26 mouse cellular contexts compared by ENCODE assay signal in genomic region chr13:5694626-5695025, GRCm38 (mm10).
DNase-seq lines count a peak whose midpoint lies in the region; ATAC-seq and TF ChIP-seq lines count a peak whose summit lies in the region.
"Had no signal": no experiment of that assay in that cellular context is flagged by ENCODE, and none has a peak within 500 bp of the region (broad histone marks: within the 10 kb centered on the region; RNA-seq: fewer than 3 reads in every experiment).

No protein-coding gene starts in this region.

- no peaks in the 10 kb centered on the region for H3K4me1 ChIP-seq in liver, adult 2 months (ENCODE audit: control insufficient read depth, insufficient read depth, low read length)
- H3K4me1 ChIP-seq in ES-Bruce4 (ENCODE audit: control insufficient read depth, insufficient read depth, low read length), result peaks cover 1% of the 10 kb centered on the region
- H3K4me1 ChIP-seq in stomach, postnatal 0 days (replicated peaks; ENCODE audit: control insufficient read depth, insufficient read depth), result no peaks in the 10 kb centered on the region
- H3K4me1 ChIP-seq: embryonic facial prominence, embryonic 13.5 days; forebrain, embryonic 12.5 days; hindbrain, embryonic 13.5 days; liver, embryonic 13.5 days; neural tube, embryonic 12.5 days had no signal

- H3K9me3 ChIP-seq in ES-Bruce4 (replicated peaks; ENCODE audit: control insufficient read depth, insufficient read depth, low read length, poor library complexity, severe bottlenecking), result peaks cover 22% of the 10 kb centered on the region
- no peaks in the 10 kb centered on the region for H3K9me3 ChIP-seq in stomach, postnatal 0 days (ENCODE audit: control insufficient read depth, low read length)
- H3K9me3 ChIP-seq: forebrain, embryonic 12.5 days; heart, embryonic 15.5 days; liver, embryonic 13.5 days; neural tube, embryonic 12.5 days had no signal

- no peak for DNase-seq in liver, adult 2 months (ENCODE audit: extremely low read depth, low read depth, low spot score)
- DNase-seq in liver (no peak), R1 (ENCODE audit: low read depth, low spot score) (peak; percentile 56)
- no peak for DNase-seq in stomach, postnatal 0 days (ENCODE audit: low spot score)
- no peak for DNase-seq in urinary bladder, postnatal 14 days (ENCODE audit: low spot score)
- DNase-seq: adrenal gland, postnatal 25 days; B cell, adult 2 months; cerebellum, adult 11-12 months; cerebellum, postnatal 14 days; gastrocnemius, postnatal 36 days; heart, postnatal 36 days; kidney, adult 8-10 months; kidney, postnatal 14 days; liver, embryonic 13.5 days; lung, embryonic 14.5 days; midbrain, embryonic 14.5 days; retina, postnatal 1 day; right cerebral cortex, postnatal 25 days had no signal

- no peak overlapping the region for H3K4me3 ChIP-seq in liver, adult 2 months (ENCODE audit: insufficient read depth, low read depth, low read length)
- no peak overlapping the region for H3K4me3 ChIP-seq in ES-Bruce4 (ENCODE audit: low read depth, low read length)
- no peak overlapping the region for H3K4me3 ChIP-seq in stomach, postnatal 0 days (ENCODE audit: low read depth, low read length)
- H3K4me3 ChIP-seq: embryonic facial prominence, embryonic 13.5 days; erythroblast, embryonic 14.5 days; forebrain, embryonic 12.5 days; heart, embryonic 15.5 days; hindbrain, embryonic 13.5 days; liver, embryonic 13.5 days; neural tube, embryonic 12.5 days had no signal

- no peak overlapping the region for H3K9ac ChIP-seq in liver, adult 2 months (ENCODE audit: low read depth, low read length)
- H3K9ac ChIP-seq in ES-Bruce4 (ENCODE audit: low read depth, poor library complexity, severe bottlenecking), result no peak overlapping the region
- H3K9ac ChIP-seq in stomach, postnatal 0 days (ENCODE audit: low read length), result no peak overlapping the region
- H3K9ac ChIP-seq: embryonic facial prominence, embryonic 13.5 days; forebrain, embryonic 12.5 days; heart, embryonic 15.5 days; hindbrain, embryonic 13.5 days; liver, embryonic 13.5 days; lung, embryonic 14.5 days; neural tube, embryonic 12.5 days had no signal

- no peaks in the 10 kb centered on the region for H3K27me3 ChIP-seq in liver, adult 2 months (ENCODE audit: control insufficient read depth, insufficient read depth, low read length)
- no peaks in the 10 kb centered on the region for H3K27me3 ChIP-seq in ES-Bruce4 (ENCODE audit: control insufficient read depth, insufficient read depth, low read length, poor library complexity, severe bottlenecking)
- no peaks in the 10 kb centered on the region for H3K27me3 ChIP-seq in stomach, postnatal 0 days (ENCODE audit: control insufficient read depth, insufficient read depth, low read length)
- H3K27me3 ChIP-seq: embryonic facial prominence, embryonic 13.5 days; forebrain, embryonic 12.5 days; heart, embryonic 15.5 days; hindbrain, embryonic 13.5 days; liver, embryonic 13.5 days; neural tube, embryonic 12.5 days had no signal

- no peak overlapping the region for H3K27ac ChIP-seq in liver, adult 2 months (replicated peaks; ENCODE audit: insufficient read depth, low read depth, low read length)
- H3K27ac ChIP-seq in ES-Bruce4 (ENCODE audit: insufficient read depth, low read length), result peak overlapping the region; percentile 7; the same call in 1 of the 2 replicates
- H3K27ac ChIP-seq in stomach, postnatal 0 days (replicated peaks), result no peak overlapping the region
- H3K27ac ChIP-seq: embryonic facial prominence, embryonic 13.5 days; forebrain, embryonic 12.5 days; heart, embryonic 15.5 days; hindbrain, embryonic 13.5 days; liver, embryonic 13.5 days; neural tube, embryonic 12.5 days had no signal

- 96% methylated on average over 8 of the region's 8 CpGs for WGBS in liver, adult 2 months
- WGBS in stomach, postnatal 0 days, result 92% methylated on average over 8 of the region's 8 CpGs

- no peaks in the 10 kb centered on the region for H3K79me2 ChIP-seq in liver, adult 2 months (ENCODE audit: control insufficient read depth, insufficient read depth, low read length)

- ATAC-seq in stomach, postnatal 0 days (ENCODE audit: low FRiP score, low TSS enrichment), result no peak
- ATAC-seq in cerebellum, adult (ENCODE audit: insufficient number of reproducible peaks, low FRiP score, low TSS enrichment), result no peak

- TF ChIP-seq EP300 in ES-Bruce4 (IDR thresholded peaks at IDR 0.05; ENCODE audit: insufficient read depth, low read depth, low read length), result no peak
- TF ChIP-seq EP300 in stomach, postnatal 0 days (optimal IDR thresholded peaks at IDR 0.05), result no peak

- TF ChIP-seq CTCF in liver, adult 2 months (IDR thresholded peaks at IDR 0.05; ENCODE audit: low read depth, low read length), result 0 out of 2 replicates have a peak, but pooled peaks have one; percentile 17
- TF ChIP-seq CTCF in ES-Bruce4 (IDR thresholded peaks at IDR 0.05; ENCODE audit: low read depth, low read length), result no peak
- TF ChIP-seq CTCF in stomach, postnatal 0 days (IDR thresholded peaks at IDR 0.05; ENCODE audit: low read depth), result peak; percentile 14; the same call in 1 of the 2 replicates

- no peak for TF ChIP-seq POLR2A in liver, adult 2 months (IDR thresholded peaks at IDR 0.05; ENCODE audit: extremely low read depth, insufficient read depth, low read length)
- TF ChIP-seq POLR2A in ES-Bruce4 (IDR thresholded peaks at IDR 0.05; ENCODE audit: insufficient read depth, low read length), result no peak

- no peak overlapping the region for H3K4me2 ChIP-seq in stomach, postnatal 0 days (replicated peaks; ENCODE audit: low read depth)
- H3K4me2 ChIP-seq: embryonic facial prominence, embryonic 13.5 days; forebrain, embryonic 12.5 days; heart, embryonic 15.5 days; hindbrain, embryonic 13.5 days; liver, embryonic 13.5 days; lung, embryonic 14.5 days; neural tube, embryonic 12.5 days had no signal

- no peaks in the 10 kb centered on the region for H3K36me3 ChIP-seq in liver, adult 2 months (ENCODE audit: control insufficient read depth, insufficient read depth, low read length)
- H3K36me3 ChIP-seq in ES-Bruce4 (ENCODE audit: control insufficient read depth, insufficient read depth, low read length, poor library complexity, severe bottlenecking), result no peaks in the 10 kb centered on the region
- no peaks in the 10 kb centered on the region for H3K36me3 ChIP-seq in stomach, postnatal 0 days (ENCODE audit: control insufficient read depth, insufficient read depth, low read length)
- H3K36me3 ChIP-seq: embryonic facial prominence, embryonic 13.5 days; forebrain, embryonic 12.5 days; heart, embryonic 15.5 days; hindbrain, embryonic 13.5 days; liver, embryonic 13.5 days; neural tube, embryonic 12.5 days had no signal
